Mouse (Mus musculus): ENCODE measurements around the gene Gpr149.

Gene Gpr149

GRCm38 (mm10) chr3:62604973-62605372, at the start of gene Gpr149:
Gene Gpr149 (minus strand): TSS chr3:62605140.
- in situ Hi-C loops (cut with MboI, MseI): no loop called here

- in situ Hi-C loops (cut with MboI, MseI): no loop called here
Observed at GRCm38 (mm10) chr3:62650551-62650950, 45.6 kb upstream of the Gpr149 start.

- in situ Hi-C loops (cut with MboI, MseI): no loop called here
Observed at GRCm38 (mm10) chr3:62610861-62611260, 5.9 kb upstream of the Gpr149 start.

- in situ Hi-C loops (cut with MboI, MseI): no loop called here
Observed at GRCm38 (mm10) chr3:62605931-62606330, 991 bp upstream of the Gpr149 start.

- in situ Hi-C loops (cut with MboI, MseI): no loop called here
Observed at GRCm38 (mm10) chr3:62604047-62604391, 921 bp downstream of the Gpr149 start.

- in situ Hi-C loops (cut with MboI, MseI): no loop called here
Observed at GRCm38 (mm10) chr3:62603231-62604046, 1.5 kb downstream of the Gpr149 start.

- in situ Hi-C loops (cut with MboI, MseI): no loop called here
Observed at GRCm38 (mm10) chr3:62602466-62602865, 2.5 kb downstream of the Gpr149 start.

GRCm38 (mm10) chr3:62594842-62595241, 10.1 kb downstream of the Gpr149 start:
- in situ Hi-C loops (cut with MboI, MseI): no loop called here

- in situ Hi-C loops (cut with MboI, MseI): no loop called here
Observed at GRCm38 (mm10) chr3:62585072-62585471, 19.9 kb downstream of the Gpr149 start.

GRCm38 (mm10) chr3:62527593-62527992, 77.3 kb downstream of the Gpr149 start:
- in situ Hi-C loops (cut with MboI, MseI): no loop called here

GRCm38 (mm10) chr3:62527160-62527559, 77.8 kb downstream of the Gpr149 start:
- in situ Hi-C loops (cut with MboI, MseI): no loop called here

GRCm38 (mm10) chr3:62507206-62507647, 97.7 kb downstream of the Gpr149 start:
- in situ Hi-C loops (cut with MboI, MseI): loop anchor here (10.0 kb wide), 1 partner anchor 1468 kb away; the partner anchor contains the start of gene Gmps

GRCm38 (mm10) chr3:62506488-62507205, 98.3 kb downstream of the Gpr149 start, which contains the start of gene Dhx36:
Gene Dhx36 (minus strand): TSS chr3:62507004.
- in situ Hi-C loops (cut with MboI, MseI): loop anchor here (10.0 kb wide), 1 partner anchor 1468 kb away; the partner anchor contains the start of gene Gmps

GRCm38 (mm10) chr3:62505166-62505900, 99.6 kb downstream of the Gpr149 start:
- in situ Hi-C loops (cut with MboI, MseI): loop anchor here (10.0 kb wide), 1 partner anchor 1469 kb away; the partner anchor contains the start of gene Gmps

GRCm38 (mm10) chr3:62499327-62499726, 105.6 kb downstream of the Gpr149 start:
- in situ Hi-C loops (cut with MboI, MseI): no loop called here

- in situ Hi-C loops (cut with MboI, MseI): no loop called here
Observed at GRCm38 (mm10) chr3:62492568-62492967, 112.4 kb downstream of the Gpr149 start.

GRCm38 (mm10) chr3:62484340-62484739, 120.6 kb downstream of the Gpr149 start:
- in situ Hi-C loops (cut with MboI, MseI): no loop called here

All from T-helper 1 cell (primary cell).